Mouse (Mus musculus): ENCODE data around the gene Pparg. TPM values are rescaled to one million over a fixed set of nuclear protein-coding genes. Genes with fewer than 3 reads are reported as not detected.

Gene Pparg
- 16.5 and 18.1 TPM in 2 replicates for polyA plus RNA-seq (2012; rRNA removed)

DNA sequence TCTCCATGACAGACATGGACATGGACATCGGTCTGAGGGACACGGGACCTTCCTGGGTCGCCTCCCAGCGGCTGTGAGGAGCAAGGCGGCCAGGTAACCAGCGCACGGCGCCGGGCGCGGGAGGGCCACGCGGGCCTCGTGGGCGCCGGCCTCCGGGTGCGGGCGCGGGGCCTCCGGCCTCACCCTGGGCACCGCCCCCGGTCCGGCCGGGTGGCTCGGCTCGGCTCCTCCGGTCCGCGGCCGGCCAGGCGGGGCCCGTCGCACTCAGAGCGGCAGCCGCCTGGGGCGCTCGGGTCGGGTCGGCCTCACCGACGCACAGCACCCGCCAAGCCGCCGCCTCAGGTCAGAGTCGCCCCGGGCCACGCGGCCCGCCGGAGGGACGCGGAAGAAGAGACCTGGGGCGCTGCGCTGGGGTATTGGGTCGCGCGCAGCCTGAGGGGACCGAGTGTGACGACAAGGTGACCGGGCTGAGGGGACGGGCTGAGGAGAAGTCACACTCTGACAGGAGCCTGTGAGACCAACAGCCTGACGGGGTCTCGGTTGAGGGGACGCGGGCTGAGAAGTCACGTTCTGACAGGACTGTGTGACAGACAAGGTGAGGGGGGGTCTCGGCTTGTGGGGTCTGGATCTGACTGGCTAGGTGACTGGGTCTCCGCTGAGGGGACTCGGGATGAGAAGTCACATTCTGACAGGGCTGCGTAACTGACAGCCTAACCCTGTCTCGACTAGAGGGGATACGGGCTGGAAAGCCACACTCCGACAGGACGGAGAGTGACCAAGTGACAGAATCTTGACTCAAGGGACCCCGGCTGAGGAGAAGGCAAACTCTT is at the start of gene Pparg:
Gene Pparg (plus strand): TSS at position 176 of the 830 bp plus-strand sequence.

Other genes starting within 250 kb of the Pparg start
- 3.0 and 4.9 TPM in 2 replicates for gene Syn2, start 226.0 kb upstream of the Pparg start, polyA plus RNA-seq (2012; rRNA removed)
- gene Gm17482, start 133.6 kb upstream of the Pparg start, polyA plus RNA-seq (2012; rRNA removed), result not detected in 2 replicates
- 2.1 and 3.6 TPM in 2 replicates for gene Timp4, start 108.7 kb upstream of the Pparg start, polyA plus RNA-seq (2012; rRNA removed)
- gene Tsen2, start 183.7 kb downstream of the Pparg start, polyA plus RNA-seq (2012; rRNA removed), result 0.96 and 1.9 TPM in 2 replicates
- gene Mkrn2os, start 231.6 kb downstream of the Pparg start, polyA plus RNA-seq (2012; rRNA removed), result 17.3 and 18.1 TPM in 2 replicates
- 45.7 and 56.0 TPM in 2 replicates for gene Mkrn2, start 241.0 kb downstream of the Pparg start, polyA plus RNA-seq (2012; rRNA removed)

All from stomach, adult 2 months (tissue).